Mouse (Mus musculus): ENCODE data around the gene Acp5. TPM values are rescaled to one million over a fixed set of nuclear protein-coding genes. Genes with fewer than 3 reads are reported as not detected.

Gene Acp5
- total and polyA plus RNA-seq, 3 experiments = 0.34 TPM; not detected in 2

DNA sequence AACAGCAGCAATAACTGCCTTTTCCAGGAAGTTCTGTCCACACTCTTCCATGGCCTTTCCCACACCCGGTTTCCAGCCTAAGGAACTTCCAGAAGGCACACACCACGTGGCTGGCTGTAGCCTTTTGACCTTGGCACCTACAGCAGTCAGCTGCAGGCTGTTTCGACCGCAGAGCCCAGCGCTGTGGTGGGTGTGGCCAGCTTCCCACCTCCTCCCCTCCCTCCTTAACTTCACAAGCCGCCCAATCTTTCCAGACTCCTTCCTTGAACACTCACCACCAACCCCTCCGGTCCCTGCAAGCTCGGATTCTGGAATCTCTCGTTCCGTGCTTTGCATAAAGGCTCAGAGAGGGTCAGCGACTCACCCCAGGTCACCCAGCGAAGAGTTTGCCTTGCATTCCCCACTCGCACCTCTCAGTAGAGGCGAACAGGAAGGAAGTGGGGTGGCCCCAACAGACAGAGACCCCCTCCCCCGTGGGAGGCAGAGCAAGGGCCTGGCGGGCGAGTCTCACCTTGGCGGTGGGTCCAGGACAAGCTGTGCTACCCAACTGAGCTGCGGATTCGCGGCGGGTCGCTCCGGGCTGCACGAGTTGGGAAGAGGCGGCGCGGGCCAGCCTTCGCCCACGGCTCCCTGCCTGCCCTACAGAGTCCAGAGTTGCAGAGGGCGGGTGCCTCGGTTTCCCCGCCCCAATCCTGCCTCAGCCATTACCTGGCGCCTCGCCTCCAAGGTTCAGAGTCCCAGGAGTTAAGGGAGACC lies 4.1 kb downstream of the Acp5 start:
- TF ChIP-seq GABPA (IDR thresholded peaks at IDR 0.05; ENCODE audit: insufficient replicate concordance, low read depth, low read length) (no peak), POLR2A (IDR thresholded peaks at IDR 0.05; ENCODE audit: low read depth, low read length) (no peak), UBTF (IDR thresholded peaks at IDR 0.05; ENCODE audit: low read depth, low read length) (no peak)
- peaks cover 2 to 3% of the 10 kb centered on the region in 2 experiments; a peak in 2 of 4 replicates for H3K4me1 ChIP-seq (ENCODE audit: control insufficient read depth in 1 of 2, insufficient read depth in 2 of 2)
- no peaks in the 10 kb centered on the region for H3K79me2 ChIP-seq (replicated peaks; ENCODE audit: control insufficient read depth, extremely low read depth, insufficient read depth, poor library complexity, severe bottlenecking)
- dilution Hi-C loops (cut with MboI; ENCODE audit: extremely low pct_ligation_motif_present, extremely low pct_unique_long_range_greater_than_20kb, low sequenced_read_pairs) = no loop called here
- H3K4me3 ChIP-seq (replicated peaks in 1 of 3; ENCODE audit: low read depth in 2 of 3, low read length in 2 of 3, poor library complexity in 1 of 3) = no peak overlapping the region
- in situ Hi-C loops (cut with MboI; ENCODE audit: low pct_ligation_motif_present, low pct_unique_long_range_greater_than_20kb, low sequenced_read_pairs) = no loop called here
- H3K27ac ChIP-seq (ENCODE audit: insufficient read depth, low read depth) = no peak overlapping the region
- peaks cover 3% of the 10 kb centered on the region for H3K27me3 ChIP-seq (replicated peaks)
- no peaks in the 10 kb centered on the region for H3K9me3 ChIP-seq (replicated peaks; ENCODE audit: low read length)
- H3K9ac ChIP-seq (ENCODE audit: insufficient read depth, low read depth) = no peak overlapping the region
- H3K4me2 ChIP-seq (ENCODE audit: insufficient read depth, low read depth, poor library complexity, severe bottlenecking) = no peak overlapping the region
- no peak for DNase-seq (ENCODE audit: extremely low read depth)
- H3K36me3 ChIP-seq (replicated peaks in 1 of 2; ENCODE audit: control insufficient read depth in 1 of 2, insufficient read depth in 1 of 2, low read length in 1 of 2) = no peaks in the 10 kb centered on the region

DNA sequence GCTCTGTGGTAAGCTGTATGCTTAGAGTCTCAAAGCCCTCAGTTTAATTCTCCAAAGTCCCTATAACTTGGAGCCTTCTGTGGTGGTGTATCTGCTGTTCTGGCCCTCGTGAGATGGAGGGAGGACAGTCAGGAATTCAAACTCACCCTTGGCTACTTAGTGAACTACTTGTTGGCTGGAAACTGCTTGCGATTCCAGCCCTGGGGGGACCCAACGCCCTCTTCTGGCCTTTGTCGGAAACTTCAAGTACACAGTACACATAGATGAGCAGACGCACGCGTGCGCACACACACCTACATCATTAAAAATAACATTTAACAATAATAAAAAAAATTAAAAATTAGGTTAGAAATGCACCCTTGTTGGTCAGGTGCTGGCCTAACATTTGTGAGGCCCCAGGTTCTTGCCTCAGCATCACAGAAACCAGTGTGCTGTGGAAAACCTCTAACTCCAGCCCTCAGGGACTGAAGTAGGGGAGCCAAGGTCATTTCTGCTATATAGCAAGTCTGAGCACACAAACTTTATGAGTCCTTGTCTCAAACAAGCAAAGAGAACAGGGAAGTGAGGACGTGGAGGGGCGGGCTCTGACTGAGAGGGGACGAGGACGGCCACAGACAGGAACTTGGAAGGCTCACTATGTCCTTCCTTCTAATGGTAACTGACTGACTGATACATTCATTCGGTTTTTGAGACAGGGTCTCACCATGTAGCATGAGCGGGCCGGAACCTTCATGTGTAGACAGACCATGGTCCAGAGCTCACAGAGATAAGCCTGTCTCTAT lies 10.1 kb downstream of the Acp5 start:
- TF ChIP-seq CTCF (conservative IDR thresholded peaks at IDR 0.05 in 1 of 2, IDR thresholded peaks at IDR 0.05 in 1 of 2; ENCODE audit: low read depth in 2 of 2, low read length in 2 of 2) = peak in 1 of 2 experiments; percentile 8; a peak in 1 of 4 replicates
- no peak for TF ChIP-seq ZC3H11A (IDR thresholded peaks at IDR 0.05; ENCODE audit: low read depth, low read length)
- dilution Hi-C loops (cut with MboI; ENCODE audit: extremely low pct_ligation_motif_present, extremely low pct_unique_long_range_greater_than_20kb, low sequenced_read_pairs) = no loop called here
- H3K4me2 ChIP-seq (ENCODE audit: insufficient read depth, low read depth, poor library complexity, severe bottlenecking) = no peak overlapping the region
- H3K27me3 ChIP-seq (replicated peaks) = peaks cover 3% of the 10 kb centered on the region
- no peaks in the 10 kb centered on the region for H3K9me3 ChIP-seq (replicated peaks; ENCODE audit: low read length)
- no peak overlapping the region for H3K27ac ChIP-seq (ENCODE audit: insufficient read depth, low read depth)
- no peak for DNase-seq (ENCODE audit: extremely low read depth)
- no peak overlapping the region for H3K4me3 ChIP-seq (replicated peaks in 1 of 3; ENCODE audit: low read depth in 2 of 3, low read length in 2 of 3, poor library complexity in 1 of 3)
- no peaks in the 10 kb centered on the region for H3K79me2 ChIP-seq (replicated peaks; ENCODE audit: control insufficient read depth, extremely low read depth, insufficient read depth, poor library complexity, severe bottlenecking)
- H3K36me3 ChIP-seq (replicated peaks in 1 of 2; ENCODE audit: control insufficient read depth in 1 of 2, insufficient read depth in 1 of 2, low read length in 1 of 2) = no peaks in the 10 kb centered on the region
- peaks cover 8 to 46% of the 10 kb centered on the region in 2 experiments; a peak in 3 of 4 replicates for H3K4me1 ChIP-seq (ENCODE audit: control insufficient read depth in 1 of 2, insufficient read depth in 2 of 2)
- in situ Hi-C loops (cut with MboI; ENCODE audit: low pct_ligation_motif_present, low pct_unique_long_range_greater_than_20kb, low sequenced_read_pairs) = no loop called here
- no peak overlapping the region for H3K9ac ChIP-seq (ENCODE audit: insufficient read depth, low read depth)

DNA sequence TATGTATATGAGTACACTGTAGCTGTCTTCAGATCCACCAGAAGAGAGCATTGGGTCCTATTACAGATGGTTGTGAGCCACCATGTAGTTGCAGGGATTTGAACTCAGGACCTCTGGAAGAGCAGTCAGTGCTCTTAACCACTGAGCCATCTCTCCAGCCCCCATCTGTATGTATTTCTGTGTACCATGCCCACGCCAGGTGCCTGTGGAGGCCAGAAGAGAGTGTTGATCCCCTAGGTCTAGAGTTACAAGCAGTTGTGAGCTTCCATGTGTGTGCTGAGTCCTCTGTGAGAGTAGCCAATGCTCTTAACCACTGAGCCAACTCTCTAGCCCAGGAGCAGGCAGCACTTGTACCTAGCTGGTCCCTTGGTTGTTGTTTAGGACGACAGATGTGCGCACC lies 11.3 kb downstream of the Acp5 start:
- H3K4me1 ChIP-seq (ENCODE audit: control insufficient read depth in 1 of 2, insufficient read depth in 2 of 2) = peaks cover 8 to 52% of the 10 kb centered on the region in 2 experiments; a peak in 3 of 4 replicates
- TF ChIP-seq KAT2A (IDR thresholded peaks at IDR 0.05; ENCODE audit: insufficient replicate concordance, low read length) = no peak
- TF ChIP-seq RAD21 (IDR thresholded peaks at IDR 0.05; ENCODE audit: low read depth, low read length) = no peak
- TF ChIP-seq TBP (conservative IDR thresholded peaks at IDR 0.05; ENCODE audit: low read depth, low read length) = peak; percentile 62; the same call in 1 of the 2 replicates
- no peak for TF ChIP-seq HCFC1 (IDR thresholded peaks at IDR 0.05; ENCODE audit: low read depth, low read length)
- TF ChIP-seq TCF12 (IDR thresholded peaks at IDR 0.05; ENCODE audit: low read depth, low read length) = no peak
- no peak for TF ChIP-seq MYC (IDR thresholded peaks at IDR 0.05; ENCODE audit: low read depth, low read length)
- TF ChIP-seq MEF2A (IDR thresholded peaks at IDR 0.05; ENCODE audit: borderline replicate concordance, low read depth, low read length) = no peak
- H3K27ac ChIP-seq (ENCODE audit: insufficient read depth, low read depth) = no peak overlapping the region
- no peaks in the 10 kb centered on the region for H3K79me2 ChIP-seq (replicated peaks; ENCODE audit: control insufficient read depth, extremely low read depth, insufficient read depth, poor library complexity, severe bottlenecking)
- H3K4me3 ChIP-seq (replicated peaks in 1 of 3; ENCODE audit: low read depth in 2 of 3, low read length in 2 of 3, poor library complexity in 1 of 3) = no peak overlapping the region
- dilution Hi-C loops (cut with MboI; ENCODE audit: extremely low pct_ligation_motif_present, extremely low pct_unique_long_range_greater_than_20kb, low sequenced_read_pairs) (no loop called here), in situ Hi-C loops (cut with MboI; ENCODE audit: low pct_ligation_motif_present, low pct_unique_long_range_greater_than_20kb, low sequenced_read_pairs) (loop anchor here (5.0 kb wide), 1 partner anchor 33 kb away; the partner anchor contains the start of gene Pigyl)
- H3K9ac ChIP-seq (ENCODE audit: insufficient read depth, low read depth) = no peak overlapping the region
- no peak overlapping the region for H3K4me2 ChIP-seq (ENCODE audit: insufficient read depth, low read depth, poor library complexity, severe bottlenecking)
- H3K36me3 ChIP-seq (replicated peaks in 1 of 2; ENCODE audit: control insufficient read depth in 1 of 2, insufficient read depth in 1 of 2, low read length in 1 of 2) = no peaks in the 10 kb centered on the region
- no peaks in the 10 kb centered on the region for H3K27me3 ChIP-seq (replicated peaks)
- DNase-seq (ENCODE audit: extremely low read depth) = no peak
- peaks cover 3% of the 10 kb centered on the region for H3K9me3 ChIP-seq (replicated peaks; ENCODE audit: low read length)

All from CH12.LX (cell line).